Mouse (Mus musculus) heart, embryonic 12.5 days (tissue): ENCODE measurements around the gene Dbndd1. TPM values are rescaled to one million over a fixed set of nuclear protein-coding genes. Genes with fewer than 3 reads are reported as not detected.

Experiments
- ATAC-seq: fragments of 200-750 bp; cut with Nextera tagmentation; 2 replicates; pipeline ENCODE4 v1.8.0; 2017; ENCODE audit warnings: moderate TSS enrichment, moderate library complexity; ENCODE audit not compliant: insufficient number of reproducible peaks, low FRiP score
- H3K27ac ChIP-seq: fragments of 300-500 bp; sonication (generic); 2 replicates; pipeline ENCODE4 v1.5.1; 2016; ENCODE audit warnings: mild to moderate bottlenecking, moderate library complexity; ENCODE audit not compliant: poor library complexity, severe bottlenecking
- H3K27me3 ChIP-seq: fragments of 300-500 bp; sonication (generic); replicated peaks from 2 replicates; pipeline ENCODE4 v1.6.1; 2016; ENCODE audit warnings: mild to moderate bottlenecking, moderate library complexity
- H3K36me3 ChIP-seq: fragments of 300-500 bp; sonication (generic); 2 replicates; pipeline ENCODE4 v1.6.1; 2016; ENCODE audit warnings: mild to moderate bottlenecking, moderate library complexity
- H3K4me1 ChIP-seq: fragments of 300-500 bp; sonication (generic); replicated peaks from 2 replicates; pipeline ENCODE4 v1.6.1; 2016; ENCODE audit warnings: mild to moderate bottlenecking
- H3K4me2 ChIP-seq: fragments of 300-500 bp; sonication (generic); 2 replicates; pipeline ENCODE4 v1.6.1; 2016; ENCODE audit warnings: mild to moderate bottlenecking, moderate library complexity
- H3K4me3 ChIP-seq: fragments of 300-500 bp; sonication (generic); 2 replicates; pipeline ENCODE4 v1.5.1; 2016; ENCODE audit warnings: mild to moderate bottlenecking
- H3K9ac ChIP-seq: fragments of 300-500 bp; sonication (generic); 2 replicates; pipeline ENCODE4 v1.6.1; 2016; ENCODE audit warnings: mild to moderate bottlenecking, moderate library complexity
- H3K9me3 ChIP-seq: fragments of 300-500 bp; sonication (generic); replicated peaks from 2 replicates; pipeline ENCODE4 v1.6.1; 2016; ENCODE audit warnings: mild to moderate bottlenecking, moderate library complexity
- WGBS: fragments of 180-500 bp; shearing (Covaris S2); methylation state at CpG from one replicate; pipeline ENCODE4 v1.1.7; 2016; 5-methylcytosine and 5-hydroxymethylcytosine counted together
- polyA plus RNA-seq: library from polyadenylated mRNA; unstranded; fragments of >200 nt; fragmentation: Nextera tagmentation; extraction: Ambion mirVana; gene quantifications from 2 replicates; pipeline ENCODE4 v1.2.1, GENCODE M21; 2016

Gene Dbndd1
- polyA plus RNA-seq, 1 experiment from 2014 or later, result 1.7 TPM

GRCm38 (mm10) chr8:123515540-123515897, 256 bp upstream of the Dbndd1 start:
- Histone ChIP-seq H3K4me2 (peak overlapping the region; percentile 98), H3K9me3 (no peaks in the 10 kb centered on the region), H3K36me3 (peaks cover 2% of the 10 kb centered on the region; the same call in 1 of the 2 replicates), H3K27me3 (peaks cover 54% of the 10 kb centered on the region), H3K4me1 (peaks cover 32% of the 10 kb centered on the region), H3K4me3 (peak overlapping the region; percentile 66), H3K27ac (no peak overlapping the region), H3K9ac (peak overlapping the region; percentile 76; the same call in 1 of the 2 replicates)
- ATAC-seq, result no peak
- 2% methylated on average over 11 of the region's 11 CpGs for WGBS

DNA sequence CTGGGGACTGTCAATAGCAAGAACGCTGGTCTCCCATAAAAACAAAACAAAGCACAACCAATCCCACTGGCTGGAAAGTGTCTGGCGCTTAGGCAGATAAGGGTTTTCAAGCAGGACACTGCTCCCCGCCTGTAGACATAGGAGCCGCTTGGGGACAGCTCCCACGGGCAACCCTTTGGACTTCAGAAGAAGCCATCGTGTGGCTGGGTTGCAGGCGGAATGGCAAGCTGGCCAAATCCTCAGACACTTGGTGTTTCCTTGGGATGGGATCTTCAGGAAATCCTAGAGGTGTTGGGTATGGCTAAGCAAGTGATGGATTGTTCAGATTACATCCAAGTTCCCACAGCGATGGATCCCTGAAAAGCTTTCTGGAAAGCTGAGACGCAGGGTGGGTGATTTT, 1.1 kb downstream of the Dbndd1 start:
- H3K4me2 ChIP-seq, result peak overlapping the region; percentile 98
- 3% methylated on average over 9 of the region's 9 CpGs for WGBS
- peak overlapping the region; percentile 66 for H3K4me3 ChIP-seq
- peaks cover 57% of the 10 kb centered on the region for H3K27me3 ChIP-seq
- peak overlapping the region; percentile 76; the same call in 1 of the 2 replicates for H3K9ac ChIP-seq
- peaks cover 27% of the 10 kb centered on the region for H3K4me1 ChIP-seq
- peaks cover 10% of the 10 kb centered on the region for H3K36me3 ChIP-seq
- no peaks in the 10 kb centered on the region for H3K9me3 ChIP-seq
- no peak for ATAC-seq
- H3K27ac ChIP-seq, result no peak overlapping the region

DNA sequence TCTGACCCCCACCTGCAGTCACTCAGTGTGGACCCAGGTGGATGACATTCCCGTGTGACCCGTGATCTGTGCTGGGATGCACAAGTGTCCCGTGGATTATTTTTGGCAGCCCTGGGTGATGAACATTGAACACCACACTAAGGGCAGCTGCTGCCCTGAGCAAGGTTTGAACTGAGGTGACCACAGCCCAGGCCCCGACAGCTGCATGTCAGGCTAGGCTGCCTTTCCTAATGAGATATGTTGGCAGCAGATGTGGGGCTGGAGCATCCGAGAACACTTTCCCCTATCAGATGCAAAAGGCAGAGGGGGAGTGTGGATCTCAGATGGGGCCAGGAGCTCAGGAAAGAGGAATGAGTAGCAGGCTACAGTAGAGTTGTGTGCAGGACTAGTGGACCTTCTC, 4.4 kb downstream of the Dbndd1 start:
- Histone ChIP-seq H3K4me1 (peaks cover 22% of the 10 kb centered on the region), H3K9me3 (no peaks in the 10 kb centered on the region), H3K36me3 (peaks cover 43% of the 10 kb centered on the region), H3K9ac (no peak overlapping the region), H3K4me2 (no peak overlapping the region), H3K27ac (no peak overlapping the region), H3K4me3 (no peak overlapping the region), H3K27me3 (peaks cover 38% of the 10 kb centered on the region)
- 64% methylated on average over 5 of the region's 5 CpGs for WGBS
- no peak for ATAC-seq

GRCm38 (mm10) chr8:123507153-123507552, 8.1 kb downstream of the Dbndd1 start:
- 0 out of 2 replicates have a peak, but pooled peaks cover 3% of the 10 kb centered on the region for H3K27me3 ChIP-seq
- peaks cover 8% of the 10 kb centered on the region; the same call in 1 of the 2 replicates for H3K9me3 ChIP-seq
- 76% methylated on average over 5 of the region's 5 CpGs for WGBS
- H3K9ac ChIP-seq, result no peak overlapping the region
- H3K4me1 ChIP-seq, result no peaks in the 10 kb centered on the region
- no peak overlapping the region for H3K4me2 ChIP-seq
- H3K4me3 ChIP-seq, result no peak overlapping the region
- ATAC-seq, result no peak
- no peak overlapping the region for H3K27ac ChIP-seq
- peaks cover 80% of the 10 kb centered on the region for H3K36me3 ChIP-seq

- Histone ChIP-seq H3K4me3 (no peak overlapping the region), H3K36me3 (peaks cover 95% of the 10 kb centered on the region), H3K4me1 (no peaks in the 10 kb centered on the region), H3K4me2 (no peak overlapping the region), H3K27ac (no peak overlapping the region), H3K9me3 (peaks cover 8% of the 10 kb centered on the region; the same call in 1 of the 2 replicates), H3K9ac (no peak overlapping the region), H3K27me3 (0 out of 2 replicates have a peak, but pooled peaks cover 3% of the 10 kb centered on the region)
- ATAC-seq, result no peak
- 88% methylated on average over 9 of the region's 9 CpGs for WGBS
Observed at GRCm38 (mm10) chr8:123505695-123506094, 9.6 kb downstream of the Dbndd1 start.

GRCm38 (mm10) chr8:123505267-123505666, 10.0 kb downstream of the Dbndd1 start:
- Histone ChIP-seq H3K4me2 (no peak overlapping the region), H3K36me3 (peaks cover 99% of the 10 kb centered on the region), H3K9me3 (peaks cover 8% of the 10 kb centered on the region; the same call in 1 of the 2 replicates), H3K9ac (no peak overlapping the region), H3K27ac (no peak overlapping the region), H3K4me3 (no peak overlapping the region), H3K27me3 (0 out of 2 replicates have a peak, but pooled peaks cover 3% of the 10 kb centered on the region), H3K4me1 (no peaks in the 10 kb centered on the region)
- WGBS, result 87% methylated on average over 4 of the region's 4 CpGs
- no peak for ATAC-seq

DNA sequence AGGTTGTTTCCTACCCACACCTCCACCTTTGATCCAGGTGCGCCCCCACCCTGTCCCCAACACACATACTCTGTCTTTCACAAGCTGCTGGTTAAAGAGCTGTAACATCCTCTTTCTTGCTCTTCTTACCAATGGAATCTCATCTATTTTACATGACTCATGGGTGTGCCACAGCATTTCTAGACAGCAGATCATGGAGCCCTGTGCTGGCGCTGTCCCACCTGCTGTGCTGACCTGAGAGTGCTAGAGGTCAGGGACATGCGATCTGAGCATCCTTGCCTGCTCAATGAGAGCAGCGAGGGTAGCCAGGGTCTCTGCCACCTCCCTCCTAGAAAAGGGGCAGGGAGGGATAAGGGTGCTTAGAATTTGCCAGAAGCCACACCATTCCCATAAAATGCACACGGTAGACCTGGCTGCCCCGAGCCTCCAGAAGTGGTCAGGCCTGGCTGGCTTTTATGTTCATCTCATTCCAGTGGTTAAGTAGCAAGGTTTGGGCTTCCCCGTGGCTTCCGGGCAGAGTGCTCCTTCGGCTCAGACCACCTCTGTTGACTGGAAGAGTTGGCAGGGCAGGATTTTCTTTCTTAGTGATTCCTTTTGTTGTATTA, 10.6 kb downstream of the Dbndd1 start:
- no peak for ATAC-seq
- Histone ChIP-seq H3K4me1 (no peaks in the 10 kb centered on the region), H3K9me3 (peaks cover 8% of the 10 kb centered on the region; the same call in 1 of the 2 replicates), H3K27ac (no peak overlapping the region), H3K36me3 (peaks cover 100% of the 10 kb centered on the region), H3K4me2 (no peak overlapping the region), H3K9ac (no peak overlapping the region), H3K4me3 (no peak overlapping the region), H3K27me3 (0 out of 2 replicates have a peak, but pooled peaks cover 3% of the 10 kb centered on the region)
- WGBS, result 92% methylated on average over 9 of the region's 9 CpGs

DNA sequence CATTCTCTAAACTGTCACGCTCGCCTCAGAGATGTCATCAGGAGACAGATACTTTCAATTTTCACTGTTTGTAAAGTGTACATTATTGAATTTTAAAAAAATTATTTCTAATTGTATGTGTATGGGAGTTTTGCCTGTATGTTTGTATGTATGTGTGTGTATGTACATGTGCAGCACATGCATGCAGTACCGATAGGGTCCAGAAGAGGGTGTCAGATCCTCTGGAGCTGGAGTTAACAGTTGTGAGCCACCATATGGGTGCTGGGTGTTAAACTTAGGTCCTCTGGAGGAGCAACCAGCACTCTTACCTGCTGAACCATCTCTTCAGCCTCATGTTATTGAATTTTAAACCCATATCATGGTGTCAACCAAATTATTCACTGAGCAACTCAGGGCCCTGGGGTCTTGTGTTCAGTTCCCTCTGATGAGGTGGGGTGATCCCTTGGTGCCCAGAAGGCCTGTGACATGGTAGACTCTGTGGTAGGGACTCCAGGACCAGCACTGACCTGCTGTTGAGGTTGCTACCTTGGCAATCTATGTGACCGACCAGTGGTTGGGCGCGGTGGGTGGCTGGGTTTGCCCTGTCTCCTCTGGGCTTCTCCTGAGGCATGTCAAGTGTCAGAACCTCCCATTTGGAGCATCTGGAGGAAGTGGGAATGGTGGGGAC, 11.3 kb downstream of the Dbndd1 start:
- WGBS, result 93% methylated on average over 6 of the region's 6 CpGs

DNA sequence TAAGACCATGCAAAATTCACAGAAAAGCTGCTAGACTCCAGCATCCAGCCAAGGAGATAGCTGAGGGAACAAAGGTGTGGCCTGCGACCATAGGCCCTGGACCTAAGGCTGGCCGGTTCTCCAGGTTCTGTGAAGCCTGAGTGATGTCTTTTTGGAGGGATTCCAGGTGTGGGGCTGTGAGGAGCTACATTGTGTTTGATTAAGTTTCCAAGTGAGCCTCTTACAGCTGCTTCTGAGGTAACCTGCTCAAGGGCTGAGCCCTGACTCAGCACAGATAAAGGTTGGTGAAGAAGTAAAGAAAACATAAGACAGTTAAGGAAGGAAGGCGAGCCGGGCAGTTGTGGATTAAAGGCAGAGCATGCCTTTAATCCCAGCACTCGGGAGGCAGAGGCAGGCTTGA, 13.1 kb downstream of the Dbndd1 start:
- Histone ChIP-seq H3K27me3 (no peaks in the 10 kb centered on the region), H3K36me3 (peaks cover 100% of the 10 kb centered on the region), H3K4me3 (no peak overlapping the region), H3K4me2 (no peak overlapping the region), H3K4me1 (no peaks in the 10 kb centered on the region), H3K27ac (no peak overlapping the region), H3K9me3 (peaks cover 8% of the 10 kb centered on the region; the same call in 1 of the 2 replicates), H3K9ac (no peak overlapping the region)
- WGBS, result 88% methylated on average over 5 of the region's 5 CpGs
- ATAC-seq, result no peak

More for the DNA sequence above, 11.3 kb downstream of the Dbndd1 start:
- Histone ChIP-seq H3K27me3 (no peaks in the 10 kb centered on the region), H3K9me3 (peaks cover 8% of the 10 kb centered on the region; the same call in 1 of the 2 replicates), H3K4me2 (no peak overlapping the region), H3K9ac (no peak overlapping the region), H3K27ac (no peak overlapping the region), H3K4me3 (no peak overlapping the region), H3K36me3 (peaks cover 100% of the 10 kb centered on the region), H3K4me1 (no peaks in the 10 kb centered on the region)
- ATAC-seq, result no peak

DNA sequence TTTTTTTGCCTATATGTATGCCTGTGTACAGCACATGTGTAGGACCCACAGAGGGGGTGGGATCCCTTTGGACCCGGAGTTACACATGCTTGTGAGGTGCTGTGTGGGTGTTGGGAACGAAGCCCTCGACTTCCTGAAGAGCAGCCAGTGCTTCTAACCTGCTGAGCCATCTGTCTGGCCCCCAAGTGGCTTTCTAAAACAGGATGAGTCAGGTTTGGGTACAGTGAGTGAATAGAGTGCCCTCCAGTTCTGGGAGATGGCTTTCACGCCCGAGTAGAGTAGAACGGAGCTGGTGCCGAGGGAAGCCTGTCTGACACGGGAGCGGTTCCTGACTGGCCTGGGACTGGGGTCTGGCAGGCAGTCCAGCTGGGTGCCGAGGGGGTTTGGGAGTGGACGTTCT, 15.7 kb downstream of the Dbndd1 start:
- Histone ChIP-seq H3K4me2 (no peak overlapping the region), H3K9me3 (peaks cover 8% of the 10 kb centered on the region; the same call in 1 of the 2 replicates), H3K9ac (no peak overlapping the region), H3K27ac (no peak overlapping the region), H3K4me3 (no peak overlapping the region), H3K27me3 (no peaks in the 10 kb centered on the region), H3K4me1 (no peaks in the 10 kb centered on the region), H3K36me3 (peaks cover 99% of the 10 kb centered on the region)
- WGBS, result 92% methylated on average over 11 of the region's 11 CpGs
- ATAC-seq, result no peak

DNA sequence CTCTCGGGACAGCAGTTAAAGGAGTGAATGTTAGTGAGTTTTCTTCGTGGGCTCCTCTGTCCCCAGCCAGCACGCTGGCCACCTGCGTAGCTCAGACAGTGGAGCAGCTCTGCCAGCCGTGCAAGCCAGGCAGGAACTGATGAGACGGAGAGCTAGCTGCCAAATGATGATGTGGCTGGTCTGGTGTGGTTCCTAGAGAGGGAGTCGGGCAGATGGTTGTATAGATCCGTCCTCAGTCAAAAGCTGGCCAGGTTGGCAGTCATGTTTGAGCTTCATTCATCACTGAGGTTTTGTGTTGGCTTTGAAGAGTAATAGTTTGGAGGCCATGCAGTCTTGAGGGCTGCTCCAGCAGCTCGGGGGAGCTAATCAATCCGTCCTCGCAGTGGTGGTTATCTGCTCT, 16.3 kb downstream of the Dbndd1 start:
- Histone ChIP-seq H3K4me3 (no peak overlapping the region), H3K9ac (no peak overlapping the region), H3K27me3 (no peaks in the 10 kb centered on the region), H3K9me3 (peaks cover 8% of the 10 kb centered on the region; the same call in 1 of the 2 replicates), H3K4me2 (no peak overlapping the region), H3K27ac (no peak overlapping the region), H3K36me3 (peaks cover 99% of the 10 kb centered on the region), H3K4me1 (no peaks in the 10 kb centered on the region)
- 85% methylated on average over 11 of the region's 11 CpGs for WGBS
- no peak for ATAC-seq
